Mouse (Mus musculus): ENCODE data around the gene Rtp1. TPM values are rescaled to one million over a fixed set of nuclear protein-coding genes. Genes with fewer than 3 reads are reported as not detected.

The Rtp1 gene
- not detected in 2 replicates for polyA plus RNA-seq (2016; fragmentation: Nextera tagmentation; extraction: Ambion mirVana)

- no peaks in the 10 kb centered on the region for H3K27me3 ChIP-seq (replicated peaks; ENCODE audit: low read depth, poor library complexity, severe bottlenecking)
- H3K9me3 ChIP-seq, result no peaks in the 10 kb centered on the region
- no peak for DNase-seq (ENCODE audit: low spot score)
- H3K27ac ChIP-seq (replicated peaks), result no peak within 1 kb of the TSS
- H3K4me3 ChIP-seq, result no peak within 1 kb of the TSS
- no peaks in the 10 kb centered on the region for H3K36me3 ChIP-seq (replicated peaks)
- WGBS, result 91% methylated on average over 7 of the region's 7 CpGs
- H3K4me1 ChIP-seq, result no peaks in the 10 kb centered on the region
Measured at GRCm38 (mm10) chr16:23428647-23429319, at the start of gene Rtp1. Rtp1 (plus strand) TSS chr16:23429133.

- no peaks in the 10 kb centered on the region for H3K9me3 ChIP-seq
- no peak overlapping the region for H3K4me3 ChIP-seq
- 89% methylated on average over 3 of the region's 3 CpGs for WGBS
- no peak for DNase-seq (ENCODE audit: low spot score)
- no peaks in the 10 kb centered on the region for H3K36me3 ChIP-seq (replicated peaks)
- no peaks in the 10 kb centered on the region for H3K27me3 ChIP-seq (replicated peaks; ENCODE audit: low read depth, poor library complexity, severe bottlenecking)
- no peaks in the 10 kb centered on the region for H3K4me1 ChIP-seq
- H3K27ac ChIP-seq (replicated peaks), result no peak overlapping the region
Measured at GRCm38 (mm10) chr16:23379536-23380230, 49.2 kb upstream of the Rtp1 start.

DNA sequence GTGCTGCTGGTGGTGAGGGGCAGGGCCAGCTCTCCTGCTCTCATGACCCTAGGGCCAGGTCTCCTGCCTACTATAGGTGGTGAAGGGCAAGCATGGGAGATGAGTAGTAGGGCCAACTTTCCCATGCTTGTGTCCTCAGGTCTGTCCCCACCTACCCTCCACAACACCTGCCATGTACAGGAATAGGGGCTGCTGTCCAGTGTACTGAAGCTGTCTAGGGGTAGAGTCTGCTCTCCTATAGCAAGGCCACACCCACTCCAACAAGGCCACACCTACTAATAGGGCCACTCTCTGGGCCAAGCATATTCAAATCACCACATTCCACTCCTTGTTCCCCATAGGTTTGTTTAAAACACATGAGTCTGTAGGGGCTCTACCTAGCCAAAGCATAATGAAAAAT is 44.6 kb upstream of the Rtp1 start:
- Histone ChIP-seq H3K9me3 (no peaks in the 10 kb centered on the region), H3K27ac (replicated peaks) (no peak overlapping the region), H3K27me3 (replicated peaks; ENCODE audit: low read depth, poor library complexity, severe bottlenecking) (no peaks in the 10 kb centered on the region), H3K4me3 (no peak overlapping the region), H3K4me1 (no peaks in the 10 kb centered on the region), H3K36me3 (replicated peaks) (no peaks in the 10 kb centered on the region)
- no peak for DNase-seq (ENCODE audit: low spot score)

DNA sequence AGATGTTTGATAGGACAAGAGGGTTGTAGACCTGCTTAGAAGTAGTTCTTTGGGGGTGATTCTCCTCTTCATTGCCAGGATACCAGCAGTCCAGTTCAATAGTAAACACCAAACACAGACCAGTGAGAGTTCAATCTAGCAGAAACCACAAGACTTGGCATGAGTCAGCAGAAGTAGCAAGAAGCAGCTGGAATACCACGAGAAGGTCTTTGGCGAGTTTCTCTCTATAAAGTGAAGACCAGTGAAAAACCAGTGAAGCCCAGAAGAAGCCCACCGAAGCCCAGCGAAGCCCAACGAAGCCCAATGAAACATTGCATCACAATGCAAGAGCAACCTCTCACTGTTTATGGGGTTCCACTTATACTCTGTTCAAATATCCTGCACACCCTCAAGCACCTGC is 31.0 kb upstream of the Rtp1 start:
- no peaks in the 10 kb centered on the region for H3K36me3 ChIP-seq (replicated peaks)
- peaks cover 20% of the 10 kb centered on the region for H3K4me1 ChIP-seq
- H3K4me3 ChIP-seq, result no peak overlapping the region
- no peak overlapping the region for H3K27ac ChIP-seq (replicated peaks)
- DNase-seq (ENCODE audit: low spot score), result no peak
- 88% methylated on average over 5 of the region's 5 CpGs for whole genome bisulfite sequencing
- no peaks in the 10 kb centered on the region for H3K27me3 ChIP-seq (replicated peaks; ENCODE audit: low read depth, poor library complexity, severe bottlenecking)
- H3K9me3 ChIP-seq, result no peaks in the 10 kb centered on the region

- Histone ChIP-seq H3K27ac (replicated peaks) (peak overlapping the region; percentile 65), H3K4me1 (peaks cover 29% of the 10 kb centered on the region), H3K27me3 (replicated peaks; ENCODE audit: low read depth, poor library complexity, severe bottlenecking) (no peaks in the 10 kb centered on the region), H3K4me3 (no peak overlapping the region), H3K9me3 (no peaks in the 10 kb centered on the region), H3K36me3 (replicated peaks) (no peaks in the 10 kb centered on the region)
- WGBS, result 44% methylated on average over 4 of the region's 4 CpGs
- peak; percentile 18 for DNase-seq (ENCODE audit: low spot score)
Measured at GRCm38 (mm10) chr16:23401463-23401862, 27.5 kb upstream of the Rtp1 start.

DNA sequence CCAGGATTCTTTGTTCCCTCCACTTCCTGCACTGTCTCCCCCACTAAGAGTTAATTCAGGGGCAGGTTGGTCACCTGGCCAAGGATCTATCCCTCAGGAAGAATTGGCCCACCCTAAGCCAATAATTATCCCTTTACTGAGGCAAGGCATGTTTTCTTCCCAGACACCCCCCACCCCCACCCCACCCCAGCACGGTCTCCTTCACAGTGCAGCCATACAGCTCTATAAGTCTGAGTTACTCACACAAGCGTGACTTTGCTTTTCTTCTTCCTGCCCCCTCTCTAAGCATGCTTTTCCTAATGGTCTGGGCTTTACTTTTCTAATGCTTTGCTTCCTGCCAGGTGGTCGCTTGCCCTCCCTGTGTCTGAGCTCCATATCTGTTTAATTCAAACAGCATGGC is 27.0 kb upstream of the Rtp1 start:
- peak; percentile 28 for DNase-seq (ENCODE audit: low spot score)
- H3K36me3 ChIP-seq (replicated peaks), result no peaks in the 10 kb centered on the region
- H3K27ac ChIP-seq (replicated peaks), result peak overlapping the region; percentile 65
- peaks cover 29% of the 10 kb centered on the region for H3K4me1 ChIP-seq
- no peak overlapping the region for H3K4me3 ChIP-seq
- 31% methylated on average over 3 of the region's 3 CpGs for WGBS
- no peaks in the 10 kb centered on the region for H3K9me3 ChIP-seq
- H3K27me3 ChIP-seq (replicated peaks; ENCODE audit: low read depth, poor library complexity, severe bottlenecking), result no peaks in the 10 kb centered on the region

GRCm38 (mm10) chr16:23403008-23403755 is 25.8 kb upstream of the Rtp1 start:
- peak; percentile 89 for DNase-seq (ENCODE audit: low spot score)
- Histone ChIP-seq H3K27ac (replicated peaks) (peak overlapping the region; percentile 72), H3K27me3 (replicated peaks; ENCODE audit: low read depth, poor library complexity, severe bottlenecking) (no peaks in the 10 kb centered on the region), H3K9me3 (no peaks in the 10 kb centered on the region), H3K36me3 (replicated peaks) (no peaks in the 10 kb centered on the region), H3K4me1 (peaks cover 29% of the 10 kb centered on the region), H3K4me3 (no peak overlapping the region)
- WGBS, result 40% methylated on average over 8 of the region's 8 CpGs

GRCm38 (mm10) chr16:23412930-23413329 is 16.0 kb upstream of the Rtp1 start:
- no peak overlapping the region for H3K4me3 ChIP-seq
- WGBS, result 84% methylated on average over 6 of the region's 6 CpGs
- H3K9me3 ChIP-seq, result no peaks in the 10 kb centered on the region
- no peaks in the 10 kb centered on the region for H3K27me3 ChIP-seq (replicated peaks; ENCODE audit: low read depth, poor library complexity, severe bottlenecking)
- no peak for DNase-seq (ENCODE audit: low spot score)
- H3K4me1 ChIP-seq, result peaks cover 23% of the 10 kb centered on the region
- no peak overlapping the region for H3K27ac ChIP-seq (replicated peaks)
- no peaks in the 10 kb centered on the region for H3K36me3 ChIP-seq (replicated peaks)

- no peaks in the 10 kb centered on the region for H3K36me3 ChIP-seq (replicated peaks)
- H3K27me3 ChIP-seq (replicated peaks; ENCODE audit: low read depth, poor library complexity, severe bottlenecking), result 0 out of 2 replicates have a peak, but pooled peaks cover 5% of the 10 kb centered on the region
- H3K9me3 ChIP-seq, result no peaks in the 10 kb centered on the region
- H3K27ac ChIP-seq (replicated peaks), result peak overlapping the region; percentile 59; the same call in 1 of the 2 replicates
- H3K4me3 ChIP-seq, result peak overlapping the region; percentile 41
- WGBS, result 24% methylated on average over 10 of the region's 10 CpGs
- peak; percentile 64 for DNase-seq (ENCODE audit: low spot score)
- H3K4me1 ChIP-seq, result peaks cover 29% of the 10 kb centered on the region
Measured at GRCm38 (mm10) chr16:23416261-23416656, 12.7 kb upstream of the Rtp1 start.

DNA sequence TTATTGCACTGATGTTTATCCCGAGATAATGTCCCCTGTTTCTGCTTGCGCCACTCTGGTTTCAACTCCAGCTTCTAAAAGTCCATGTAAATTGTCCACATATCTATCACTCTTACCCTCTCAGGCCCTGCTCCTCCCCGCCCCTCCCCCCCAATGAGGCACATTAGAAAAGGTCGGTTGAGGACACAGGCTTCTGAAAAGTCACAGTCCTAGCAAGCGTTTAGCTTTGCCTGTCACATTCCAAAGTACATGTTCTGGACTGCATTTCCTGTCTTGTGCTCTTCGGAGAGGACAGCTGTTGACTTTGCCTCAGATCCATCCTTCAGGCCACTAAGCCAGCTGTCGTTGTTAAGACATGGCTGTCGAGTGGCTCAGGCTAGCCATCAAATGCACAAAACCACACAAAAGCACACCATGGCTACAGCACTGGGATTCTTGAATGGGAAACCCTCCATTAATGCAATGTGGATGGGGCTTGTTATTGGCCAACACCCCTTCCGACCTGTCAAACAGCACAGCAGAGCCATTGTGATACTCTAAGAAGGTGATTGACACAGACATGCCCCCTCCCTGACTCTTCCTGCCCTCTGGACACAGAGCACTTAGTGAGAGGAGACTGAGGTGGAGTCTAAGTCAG is 12.2 kb upstream of the Rtp1 start:
- WGBS, result 30% methylated on average over 9 of the region's 9 CpGs
- Histone ChIP-seq H3K27ac (replicated peaks) (peak overlapping the region; percentile 59), H3K9me3 (no peaks in the 10 kb centered on the region), H3K27me3 (replicated peaks; ENCODE audit: low read depth, poor library complexity, severe bottlenecking) (0 out of 2 replicates have a peak, but pooled peaks cover 5% of the 10 kb centered on the region), H3K36me3 (replicated peaks) (no peaks in the 10 kb centered on the region), H3K4me1 (peaks cover 29% of the 10 kb centered on the region), H3K4me3 (peak overlapping the region; percentile 41)
- DNase-seq (ENCODE audit: low spot score), result peak; percentile 38

- 68% methylated on average over 13 of the region's 13 CpGs for WGBS
- H3K36me3 ChIP-seq (replicated peaks), result no peaks in the 10 kb centered on the region
- 0 out of 2 replicates have a peak overlapping the region, but pooled peaks have one; percentile 7 for H3K27ac ChIP-seq (replicated peaks)
- H3K4me1 ChIP-seq, result peaks cover 29% of the 10 kb centered on the region
- no peaks in the 10 kb centered on the region for H3K9me3 ChIP-seq
- DNase-seq (ENCODE audit: low spot score), result no peak
- 0 out of 2 replicates have a peak, but pooled peaks cover 5% of the 10 kb centered on the region for H3K27me3 ChIP-seq (replicated peaks; ENCODE audit: low read depth, poor library complexity, severe bottlenecking)
- H3K4me3 ChIP-seq, result no peak overlapping the region
Measured at GRCm38 (mm10) chr16:23417456-23418240, 11.3 kb upstream of the Rtp1 start.
